Mouse (Mus musculus) cortical plate, adult 2 months (tissue): ENCODE results near the gene Cdca8.

Experiments used
- CTCF ChIP-seq: fragments of 200-500 bp; IDR thresholded peaks from 2 replicates; pipeline ENCODE4 v1.5.1; 2011; ENCODE audit warnings: mild to moderate bottlenecking, control low read depth, low read length; ENCODE audit not compliant: insufficient read depth; ENCODE audit errors: extremely low read depth
- POLR2A ChIP-seq: fragments of 200-500 bp; IDR thresholded peaks from 2 replicates; pipeline ENCODE4 v1.6.1; 2011; ENCODE audit warnings: mild to moderate bottlenecking, low read length, control low read depth; ENCODE audit not compliant: insufficient read depth; ENCODE audit errors: extremely low read depth

GRCm38 (mm10) chr4:124936613-124937471 lies 2.3 kb downstream of the Cdca8 start, which contains the start of gene 9930104L06Rik:
- no peak for TF ChIP-seq CTCF
- peak; percentile 63; the same call in 1 of the 2 replicates for TF ChIP-seq POLR2A
